Mouse (Mus musculus): ENCODE results near the gene Trp53bp1.

GRCm38 (mm10) chr2:121244099-121244498 is 27.1 kb downstream of the Trp53bp1 start:
- TF ChIP-seq POLR2A (IDR thresholded peaks at IDR 0.05; ENCODE audit: insufficient read depth, low read depth, low read length) (no peak), CTCF (IDR thresholded peaks at IDR 0.05) (no peak)
